Mouse (Mus musculus): ENCODE measurements around the gene Amz1. TPM values are rescaled to one million over a fixed set of nuclear protein-coding genes. Genes with fewer than 3 reads are reported as not detected.

The Amz1 gene
- polyA plus RNA-seq, 1 experiment: not detected

- peaks cover 14% of the 10 kb centered on the region for H3K9me3 ChIP-seq (ENCODE audit: control insufficient read depth, low read length)
- H3K27me3 ChIP-seq (ENCODE audit: control insufficient read depth): no peaks in the 10 kb centered on the region
- H3K4me1 ChIP-seq (ENCODE audit: control insufficient read depth): peaks cover 12% of the 10 kb centered on the region
- no peak overlapping the region for H3K4me3 ChIP-seq (replicated peaks)
- no peaks in the 10 kb centered on the region; the same call in 1 of the 2 replicates for H3K36me3 ChIP-seq (ENCODE audit: control insufficient read depth)
- TF ChIP-seq GATA1 (IDR thresholded peaks at IDR 0.05; ENCODE audit: low read length) (no peak), TAL1 (IDR thresholded peaks at IDR 0.05; ENCODE audit: low read length) (no peak)
Observed at GRCm38 (mm10) chr5:140750925-140751324, 27.0 kb downstream of the Amz1 start.

- Histone ChIP-seq H3K27me3 (ENCODE audit: control insufficient read depth) (no peaks in the 10 kb centered on the region), H3K36me3 (ENCODE audit: control insufficient read depth) (no peaks in the 10 kb centered on the region; the same call in 1 of the 2 replicates)
- TF ChIP-seq TAL1 (IDR thresholded peaks at IDR 0.05; ENCODE audit: low read length) (no peak), GATA1 (IDR thresholded peaks at IDR 0.05; ENCODE audit: low read length) (no peak)
Observed at GRCm38 (mm10) chr5:140752041-140752440, 28.1 kb downstream of the Amz1 start.

GRCm38 (mm10) chr5:140752639-140753038, 28.7 kb downstream of the Amz1 start:
- Histone ChIP-seq H3K9me3 (ENCODE audit: control insufficient read depth, low read length) (peaks cover 14% of the 10 kb centered on the region), H3K27me3 (ENCODE audit: control insufficient read depth) (no peaks in the 10 kb centered on the region), H3K36me3 (ENCODE audit: control insufficient read depth) (peaks cover under 1% of the 10 kb centered on the region), H3K4me1 (ENCODE audit: control insufficient read depth) (peaks cover 12% of the 10 kb centered on the region), H3K4me3 (replicated peaks) (no peak overlapping the region)
- no peak for TF ChIP-seq TAL1 (IDR thresholded peaks at IDR 0.05; ENCODE audit: low read length)
- TF ChIP-seq GATA1 (IDR thresholded peaks at IDR 0.05; ENCODE audit: low read length): no peak

More at GRCm38 (mm10) chr5:140752041-140752440, 28.1 kb downstream of the Amz1 start:
- Histone ChIP-seq H3K4me1 (ENCODE audit: control insufficient read depth) (peaks cover 12% of the 10 kb centered on the region), H3K9me3 (ENCODE audit: control insufficient read depth, low read length) (peaks cover 14% of the 10 kb centered on the region), H3K4me3 (replicated peaks) (no peak overlapping the region)

GRCm38 (mm10) chr5:140753223-140753622, 29.3 kb downstream of the Amz1 start:
- H3K27me3 ChIP-seq (ENCODE audit: control insufficient read depth): no peaks in the 10 kb centered on the region
- H3K4me1 ChIP-seq (ENCODE audit: control insufficient read depth): peaks cover 12% of the 10 kb centered on the region
- TF ChIP-seq GATA1 (IDR thresholded peaks at IDR 0.05; ENCODE audit: low read length): no peak
- no peak for TF ChIP-seq TAL1 (IDR thresholded peaks at IDR 0.05; ENCODE audit: low read length)
- peaks cover 14% of the 10 kb centered on the region for H3K9me3 ChIP-seq (ENCODE audit: control insufficient read depth, low read length)
- no peak overlapping the region for H3K4me3 ChIP-seq (replicated peaks)
- H3K36me3 ChIP-seq (ENCODE audit: control insufficient read depth): peaks cover 2% of the 10 kb centered on the region

- no peak for TF ChIP-seq TAL1 (IDR thresholded peaks at IDR 0.05; ENCODE audit: low read length)
- no peak for TF ChIP-seq GATA1 (IDR thresholded peaks at IDR 0.05; ENCODE audit: low read length)
Observed at GRCm38 (mm10) chr5:140758864-140759263, 34.9 kb downstream of the Amz1 start.

GRCm38 (mm10) chr5:140762540-140762939, 38.6 kb downstream of the Amz1 start:
- Histone ChIP-seq H3K4me3 (replicated peaks) (no peak overlapping the region), H3K27me3 (ENCODE audit: control insufficient read depth) (no peaks in the 10 kb centered on the region), H3K9me3 (ENCODE audit: control insufficient read depth, low read length) (no peaks in the 10 kb centered on the region), H3K4me1 (ENCODE audit: control insufficient read depth) (peaks cover under 1% of the 10 kb centered on the region), H3K36me3 (ENCODE audit: control insufficient read depth) (peaks cover 49% of the 10 kb centered on the region)
- TF ChIP-seq TAL1 (IDR thresholded peaks at IDR 0.05; ENCODE audit: low read length) (no peak), GATA1 (IDR thresholded peaks at IDR 0.05; ENCODE audit: low read length) (no peak)

More at GRCm38 (mm10) chr5:140758864-140759263, 34.9 kb downstream of the Amz1 start:
- H3K36me3 ChIP-seq (ENCODE audit: control insufficient read depth): peaks cover 42% of the 10 kb centered on the region
- H3K27me3 ChIP-seq (ENCODE audit: control insufficient read depth): no peaks in the 10 kb centered on the region
- H3K4me1 ChIP-seq (ENCODE audit: control insufficient read depth): no peaks in the 10 kb centered on the region
- no peaks in the 10 kb centered on the region for H3K9me3 ChIP-seq (ENCODE audit: control insufficient read depth, low read length)
- H3K4me3 ChIP-seq (replicated peaks): no peak overlapping the region

- peaks cover 34% of the 10 kb centered on the region for H3K36me3 ChIP-seq (ENCODE audit: control insufficient read depth)
- H3K4me1 ChIP-seq (ENCODE audit: control insufficient read depth): peaks cover 17% of the 10 kb centered on the region
- TF ChIP-seq GATA1 (IDR thresholded peaks at IDR 0.05; ENCODE audit: low read length) (no peak), TAL1 (IDR thresholded peaks at IDR 0.05; ENCODE audit: low read length) (no peak)
- no peak overlapping the region for H3K4me3 ChIP-seq (replicated peaks)
- no peaks in the 10 kb centered on the region for H3K27me3 ChIP-seq (ENCODE audit: control insufficient read depth)
- no peaks in the 10 kb centered on the region for H3K9me3 ChIP-seq (ENCODE audit: control insufficient read depth, low read length)
Observed at GRCm38 (mm10) chr5:140764921-140765613, 41.1 kb downstream of the Amz1 start.

GRCm38 (mm10) chr5:140766566-140766965, 42.6 kb downstream of the Amz1 start:
- H3K27me3 ChIP-seq (ENCODE audit: control insufficient read depth): no peaks in the 10 kb centered on the region
- TF ChIP-seq GATA1 (IDR thresholded peaks at IDR 0.05; ENCODE audit: low read length): no peak
- no peak for TF ChIP-seq TAL1 (IDR thresholded peaks at IDR 0.05; ENCODE audit: low read length)
- no peak overlapping the region for H3K4me3 ChIP-seq (replicated peaks)
- H3K4me1 ChIP-seq (ENCODE audit: control insufficient read depth): peaks cover 17% of the 10 kb centered on the region
- no peaks in the 10 kb centered on the region for H3K9me3 ChIP-seq (ENCODE audit: control insufficient read depth, low read length)
- H3K36me3 ChIP-seq (ENCODE audit: control insufficient read depth): peaks cover 24% of the 10 kb centered on the region

GRCm38 (mm10) chr5:140767704-140768141, 43.8 kb downstream of the Amz1 start:
- Histone ChIP-seq H3K4me3 (replicated peaks) (no peak overlapping the region), H3K4me1 (ENCODE audit: control insufficient read depth) (peaks cover 20% of the 10 kb centered on the region)
- TF ChIP-seq TAL1 (IDR thresholded peaks at IDR 0.05; ENCODE audit: low read length): no peak
- no peak for TF ChIP-seq GATA1 (IDR thresholded peaks at IDR 0.05; ENCODE audit: low read length)

More at GRCm38 (mm10) chr5:140767704-140768141, 43.8 kb downstream of the Amz1 start:
- peaks cover 14% of the 10 kb centered on the region for H3K36me3 ChIP-seq (ENCODE audit: control insufficient read depth)
- H3K27me3 ChIP-seq (ENCODE audit: control insufficient read depth): no peaks in the 10 kb centered on the region
- no peaks in the 10 kb centered on the region for H3K9me3 ChIP-seq (ENCODE audit: control insufficient read depth, low read length)
